Mouse (Mus musculus): ENCODE measurements at regions not wholly inside any gene's neighbourhood (a gene's known extent, or its start where the extent isn't known, plus 50 kb on each side); places are given as distances from the start of the nearest gene placed in this dataset.
"Not testable (repeated sequence)": the region's sequence is repeated elsewhere in the genome, so short reads cannot be mapped to it uniquely, and the experiment has no call there.

GRCm38 (mm10) chr3:21949459-21949858, 127.0 kb upstream of the Tbl1xr1 start:
- ATAC-seq (replicated peaks; ENCODE audit: low FRiP score, poor library complexity, severe bottlenecking): no peak

GRCm38 (mm10) chr3:21950571-21950970, 125.9 kb upstream of the Tbl1xr1 start:
- ATAC-seq (replicated peaks; ENCODE audit: low FRiP score, poor library complexity, severe bottlenecking): no peak

GRCm38 (mm10) chr3:21951446-21952285, 124.8 kb upstream of the Tbl1xr1 start:
- no peak for ATAC-seq (replicated peaks; ENCODE audit: low FRiP score, poor library complexity, severe bottlenecking)

- ATAC-seq (replicated peaks; ENCODE audit: low FRiP score, poor library complexity, severe bottlenecking): no peak
These were observed 123.6 kb upstream of the Tbl1xr1 start for GRCm38 (mm10) chr3:21952695-21953415.

GRCm38 (mm10) chr3:21953416-21953810, 123.0 kb upstream of the Tbl1xr1 start:
- no peak for ATAC-seq (replicated peaks; ENCODE audit: low FRiP score, poor library complexity, severe bottlenecking)

GRCm38 (mm10) chr3:21955681-21956080, 120.8 kb upstream of the Tbl1xr1 start:
- no peak for ATAC-seq (replicated peaks; ENCODE audit: low FRiP score, poor library complexity, severe bottlenecking)

- not testable (repeated sequence) for ATAC-seq (replicated peaks; ENCODE audit: low FRiP score, poor library complexity, severe bottlenecking)
These were observed 119.3 kb upstream of the Tbl1xr1 start for GRCm38 (mm10) chr3:21957105-21957504.

- no peak for ATAC-seq (replicated peaks; ENCODE audit: low FRiP score, poor library complexity, severe bottlenecking)
These were observed 117.7 kb upstream of the Tbl1xr1 start for GRCm38 (mm10) chr3:21958595-21959286.

- no peak for ATAC-seq (replicated peaks; ENCODE audit: low FRiP score, poor library complexity, severe bottlenecking)
These were observed 115.4 kb upstream of the Tbl1xr1 start for GRCm38 (mm10) chr3:21961091-21961490.

- no peak for ATAC-seq (replicated peaks; ENCODE audit: low FRiP score, poor library complexity, severe bottlenecking)
These were observed 114.7 kb upstream of the Tbl1xr1 start for GRCm38 (mm10) chr3:21961746-21962145.

GRCm38 (mm10) chr3:21962360-21962782, 114.1 kb upstream of the Tbl1xr1 start:
- ATAC-seq (replicated peaks; ENCODE audit: low FRiP score, poor library complexity, severe bottlenecking): no peak

- ATAC-seq (replicated peaks; ENCODE audit: low FRiP score, poor library complexity, severe bottlenecking): no peak
These were observed 113.3 kb upstream of the Tbl1xr1 start for GRCm38 (mm10) chr3:21962921-21963732.

- ATAC-seq (replicated peaks; ENCODE audit: low FRiP score, poor library complexity, severe bottlenecking): no peak
These were observed 112.6 kb upstream of the Tbl1xr1 start for GRCm38 (mm10) chr3:21963733-21964351.

GRCm38 (mm10) chr3:21964438-21964837, 112.0 kb upstream of the Tbl1xr1 start:
- no peak for ATAC-seq (replicated peaks; ENCODE audit: low FRiP score, poor library complexity, severe bottlenecking)

GRCm38 (mm10) chr3:21965556-21965955, 110.9 kb upstream of the Tbl1xr1 start:
- ATAC-seq (replicated peaks; ENCODE audit: low FRiP score, poor library complexity, severe bottlenecking): no peak

- no peak for ATAC-seq (replicated peaks; ENCODE audit: low FRiP score, poor library complexity, severe bottlenecking)
These were observed 104.7 kb upstream of the Tbl1xr1 start for GRCm38 (mm10) chr3:21971731-21972130.

GRCm38 (mm10) chr3:21973153-21973552, 103.3 kb upstream of the Tbl1xr1 start:
- ATAC-seq (replicated peaks; ENCODE audit: low FRiP score, poor library complexity, severe bottlenecking): no peak

- ATAC-seq (replicated peaks; ENCODE audit: low FRiP score, poor library complexity, severe bottlenecking): no peak
These were observed 102.8 kb upstream of the Tbl1xr1 start for GRCm38 (mm10) chr3:21973681-21974080.

- ATAC-seq (replicated peaks; ENCODE audit: low FRiP score, poor library complexity, severe bottlenecking): no peak
These were observed 101.7 kb upstream of the Tbl1xr1 start for GRCm38 (mm10) chr3:21974766-21975165.

Measured in erythroblast, adult 5-6 weeks (primary cell).